Mouse (Mus musculus) adrenal gland, adult 8-10 months (tissue): ENCODE results near the gene Nectin4. TPM values are rescaled to one million over a fixed set of nuclear protein-coding genes. Genes with fewer than 3 reads are reported as not detected.

Experiments
- DNase-seq: peaks from one replicate; pipeline ENCODE4 v3.0.0; 2022
- total RNA-seq, 4 experiments: library from RNA; stranded (reverse); gene quantifications; 2 replicates each; pipeline ENCODE4 v1.2.4; 2022

The Nectin4 gene
- total RNA-seq, 4 experiments from 2014 or later, result 0.10 to 0.54 (median 0.31) TPM

- no peak for DNase-seq
Observed at GRCm38 (mm10) chr1:171412446-171412845, 42.5 kb downstream of the Nectin4 start.

- DNase-seq, result no peak
Observed at GRCm38 (mm10) chr1:171413608-171414007, 43.7 kb downstream of the Nectin4 start.

- no peak for DNase-seq
Observed at GRCm38 (mm10) chr1:171418660-171419059, 48.8 kb downstream of the Nectin4 start, which contains the start of gene Tstd1. Gene Tstd1 (plus strand): TSS chr1:171418872.

GRCm38 (mm10) chr1:171419291-171419882 is 49.5 kb downstream of the Nectin4 start:
- no peak for DNase-seq

- DNase-seq, result no peak
Observed at GRCm38 (mm10) chr1:171419905-171420304, 50.0 kb downstream of the Nectin4 start.

GRCm38 (mm10) chr1:171422504-171423095 is 52.7 kb downstream of the Nectin4 start:
- DNase-seq, result no peak

DNA sequence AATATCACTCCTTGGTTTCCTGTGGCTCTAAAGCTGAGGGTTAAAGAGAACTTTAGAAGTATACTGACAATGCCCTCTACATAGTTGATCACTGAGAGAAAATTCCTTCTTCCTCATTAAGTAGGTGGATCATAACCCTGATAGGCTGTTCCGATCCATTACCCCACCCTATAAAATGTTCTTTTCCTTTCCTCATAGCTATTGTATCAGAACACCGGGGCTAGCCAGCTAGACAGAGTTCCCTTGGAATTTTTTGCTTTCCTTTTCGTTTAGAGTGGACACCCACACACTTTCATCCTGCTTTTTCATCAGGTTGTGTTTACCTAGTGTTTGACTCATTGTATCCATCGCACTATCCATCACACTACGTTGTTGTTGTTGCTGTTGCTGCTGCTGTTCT is 54.7 kb downstream of the Nectin4 start:
- no peak for DNase-seq

DNA sequence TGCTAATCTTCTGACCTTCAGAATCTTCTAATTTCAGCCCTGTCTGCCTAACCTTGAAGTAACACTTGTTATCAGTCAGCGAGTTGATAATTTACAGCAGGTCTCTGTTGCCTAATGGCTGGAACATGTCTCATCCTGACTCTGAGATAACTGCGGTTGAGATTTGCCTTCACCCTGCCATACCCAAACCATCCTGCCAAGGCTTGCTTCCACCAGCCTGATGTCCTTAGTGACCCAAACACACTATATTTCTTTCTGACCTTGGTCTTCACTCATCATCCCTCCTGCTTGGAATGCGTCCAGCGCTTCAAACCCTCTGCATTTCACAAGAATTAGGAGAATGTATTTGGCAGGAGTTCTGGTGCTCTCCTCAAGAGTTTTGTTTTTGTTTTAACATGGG is 55.2 kb downstream of the Nectin4 start:
- peak; percentile 87 for DNase-seq

DNA sequence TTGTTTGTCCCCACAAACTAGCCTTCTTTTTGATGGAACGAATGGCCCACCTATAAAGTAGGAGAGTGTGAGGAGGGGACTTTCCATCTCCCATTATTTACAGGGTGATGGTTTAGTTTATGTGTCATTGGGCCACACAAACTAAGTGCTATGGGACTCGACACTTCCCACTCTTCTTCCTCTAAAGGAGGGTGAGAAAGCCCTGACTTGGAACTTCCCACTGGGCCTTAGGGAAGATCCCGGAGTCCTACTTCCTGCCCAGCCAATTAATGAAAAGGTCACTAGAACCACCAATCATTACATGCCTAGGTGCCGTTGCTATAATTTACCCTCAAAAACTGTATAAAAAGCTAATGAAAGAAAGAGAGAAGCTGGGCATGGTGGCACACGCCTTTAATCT is 62.3 kb downstream of the Nectin4 start:
- DNase-seq, result no peak

GRCm38 (mm10) chr1:171435288-171435814 is 65.5 kb downstream of the Nectin4 start:
- no peak for DNase-seq

- no peak for DNase-seq
Observed at GRCm38 (mm10) chr1:171435974-171436373, 66.1 kb downstream of the Nectin4 start.

- DNase-seq, result peak; percentile 80
Observed at GRCm38 (mm10) chr1:171437264-171438013, 67.5 kb downstream of the Nectin4 start, which contains the start of gene F11r. Gene F11r (plus strand): TSS chr1:171437535.

Other genes starting within 250 kb of the Nectin4 start
- gene Sdhc, start 219.5 kb upstream of the Nectin4 start, total RNA-seq, result 100 to 1,000 TPM; 324 to 440 (median 382) TPM
- 1 to 10 TPM in 2 of 4 experiments, under 1 TPM in 2; 0.43 to 1.4 (median 1.2) TPM for gene Mpz, start 219.4 kb upstream of the Nectin4 start, total RNA-seq
- gene Pcp4l1, start 173.8 kb upstream of the Nectin4 start, total RNA-seq, result 10 to 100 TPM; 55.7 to 66.0 (median 59.2) TPM
- under 1 TPM in 2 of 4 experiments, not detected in 2; 0.13 to 0.15 TPM for gene Nr1i3, start 156.1 kb upstream of the Nectin4 start, total RNA-seq
- 10 to 100 TPM; 39.1 to 49.2 (median 46.0) TPM for gene Tomm40l, start 147.6 kb upstream of the Nectin4 start, total RNA-seq
- 1 to 10 TPM; 2.0 to 6.4 (median 4.3) TPM for gene Apoa2, start 145.0 kb upstream of the Nectin4 start, total RNA-seq
- 10 to 100 TPM; 21.8 to 34.4 (median 28.3) TPM for gene Fcer1g, start 135.7 kb upstream of the Nectin4 start, total RNA-seq
- gene Adamts4, start 119.7 kb upstream of the Nectin4 start, total RNA-seq, result under 1 TPM; 0.46 to 0.80 (median 0.60) TPM
- 100 to 1,000 TPM; 609 to 713 (median 672) TPM for gene Ndufs2, start 118.7 kb upstream of the Nectin4 start, total RNA-seq
- 10 to 100 TPM; 28.5 to 44.8 (median 43.0) TPM for gene B4galt3, start 99.8 kb upstream of the Nectin4 start, total RNA-seq
- gene Ppox, start 88.9 kb upstream of the Nectin4 start, total RNA-seq, result 10 to 100 TPM; 39.7 to 86.2 (median 65.6) TPM
- gene Usp21, start 82.1 kb upstream of the Nectin4 start, total RNA-seq, result 10 to 100 TPM; 39.3 to 64.7 (median 52.0) TPM
- gene Ufc1, start 75.1 kb upstream of the Nectin4 start, total RNA-seq, result 100 to 1,000 TPM; 179 to 200 (median 194) TPM
- 10 to 100 TPM; 31.0 to 45.9 (median 36.7) TPM for gene Dedd, start 41.0 kb upstream of the Nectin4 start, total RNA-seq
- gene Nit1, start 24.5 kb upstream of the Nectin4 start, total RNA-seq, result 100 to 1,000 TPM in 1 of 4 experiments, 10 to 100 TPM in 3; 81.4 to 103 (median 89.6) TPM
- 100 to 1,000 TPM in 2 of 4 experiments, 10 to 100 TPM in 2; 76.7 to 184 (median 115) TPM for gene Pfdn2, start 24.4 kb upstream of the Nectin4 start, total RNA-seq
- 10 to 100 TPM in 1 of 4 experiments, 1 to 10 TPM in 3; 1.7 to 13.1 (median 6.2) TPM for gene Klhdc9, start 9.3 kb upstream of the Nectin4 start, total RNA-seq
- 1 to 10 TPM; 3.4 to 7.5 (median 5.5) TPM for gene Arhgap30, start 18.9 kb downstream of the Nectin4 start, total RNA-seq
- gene Usf1, start 41.2 kb downstream of the Nectin4 start, total RNA-seq, result 10 to 100 TPM; 61.4 to 94.4 (median 75.4) TPM
- gene Tstd1, start 48.8 kb downstream of the Nectin4 start, total RNA-seq, result 1 to 10 TPM; 1.7 to 8.1 (median 5.3) TPM
- gene F11r, start 67.4 kb downstream of the Nectin4 start, total RNA-seq, result 10 to 100 TPM; 26.4 to 53.3 (median 39.5) TPM
- 1 to 10 TPM; 6.0 to 9.4 (median 7.0) TPM for gene Alyref2, start 133.4 kb downstream of the Nectin4 start, total RNA-seq
- gene Itln1, start 165.2 kb downstream of the Nectin4 start, total RNA-seq, result not detected
- gene Cd244a, start 189.1 kb downstream of the Nectin4 start, total RNA-seq, result 1 to 10 TPM in 2 of 4 experiments, under 1 TPM in 2; 0.71 to 1.3 (median 0.97) TPM
- 1 to 10 TPM in 3 of 4 experiments, under 1 TPM in 1; 0.64 to 3.2 (median 2.1) TPM for gene Ly9, start 237.3 kb downstream of the Nectin4 start, total RNA-seq